Mouse (Mus musculus) layer of hippocampus, postnatal 36 days (tissue): ENCODE measurements around the gene Tmem247. TPM values are rescaled to one million over a fixed set of nuclear protein-coding genes. Genes with fewer than 3 reads are reported as not detected.

Experiments used
- DNase-seq, 2 experiments: peaks; one replicate each; pipeline ENCODE4 v3.0.0; 2022
- total RNA-seq, 2 experiments: library from RNA; stranded (reverse); gene quantifications; 2 replicates each; pipeline ENCODE4 v1.2.3; 2021

Gene Tmem247
- total RNA-seq: not detected

GRCm38 (mm10) chr17:86917048-86917447, at the start of gene Tmem247:
Gene Tmem247 (plus strand): TSS chr17:86917348.
- DNase-seq: no peak

- DNase-seq: no peak
Observed at GRCm38 (mm10) chr17:86870586-86870985, 46.6 kb upstream of the Tmem247 start.

GRCm38 (mm10) chr17:86872643-86873042, 44.5 kb upstream of the Tmem247 start:
- DNase-seq: no peak

- no peak for DNase-seq
Observed at GRCm38 (mm10) chr17:86876940-86877339, 40.2 kb upstream of the Tmem247 start.

GRCm38 (mm10) chr17:86877747-86878146, 39.4 kb upstream of the Tmem247 start:
- DNase-seq: no peak

- no peak for DNase-seq
Observed at GRCm38 (mm10) chr17:86880056-86880455, 37.1 kb upstream of the Tmem247 start.

GRCm38 (mm10) chr17:86880461-86881044, 36.6 kb upstream of the Tmem247 start:
- no peak for DNase-seq

- DNase-seq: no peak
Observed at GRCm38 (mm10) chr17:86895191-86895590, 22.0 kb upstream of the Tmem247 start.

GRCm38 (mm10) chr17:86897486-86898165, 19.5 kb upstream of the Tmem247 start:
- DNase-seq: no peak

GRCm38 (mm10) chr17:86899821-86900220, 17.3 kb upstream of the Tmem247 start:
- no peak for DNase-seq

GRCm38 (mm10) chr17:86900564-86900963, 16.6 kb upstream of the Tmem247 start:
- no peak for DNase-seq

GRCm38 (mm10) chr17:86902399-86903067, 14.6 kb upstream of the Tmem247 start:
- no peak for DNase-seq

- DNase-seq: no peak
Observed at GRCm38 (mm10) chr17:86903596-86903995, 13.6 kb upstream of the Tmem247 start.

GRCm38 (mm10) chr17:86904206-86904605, 12.9 kb upstream of the Tmem247 start:
- no peak for DNase-seq

- peak; percentile 47 to 56 for DNase-seq
Observed at GRCm38 (mm10) chr17:86905297-86906135, 11.6 kb upstream of the Tmem247 start.

- DNase-seq: peak; percentile 71 to 80
Observed at GRCm38 (mm10) chr17:86906136-86906461, 11.0 kb upstream of the Tmem247 start.

- no peak for DNase-seq
Observed at GRCm38 (mm10) chr17:86906601-86907000, 10.5 kb upstream of the Tmem247 start.

- DNase-seq: no peak
Observed at GRCm38 (mm10) chr17:86907092-86907491, 10.1 kb upstream of the Tmem247 start.

GRCm38 (mm10) chr17:86908316-86908715, 8.8 kb upstream of the Tmem247 start:
- no peak for DNase-seq

- peak; percentile 34 to 47 for DNase-seq
Observed at GRCm38 (mm10) chr17:86909733-86910495, 7.2 kb upstream of the Tmem247 start.

GRCm38 (mm10) chr17:86911261-86911660, 5.9 kb upstream of the Tmem247 start:
- DNase-seq: no peak

GRCm38 (mm10) chr17:86913003-86913607, 4.0 kb upstream of the Tmem247 start:
- no peak for DNase-seq
